Mouse (Mus musculus): Measurements from ENCODE around the gene Zfp874b.
A peak's percentile ranks its signal among the peaks of the same experiment; 100 is the strongest.
"Not testable (repeated sequence)": the region's sequence is repeated elsewhere in the genome, so short reads cannot be mapped to it uniquely, and the experiment has no call there.

The Zfp874b gene

GRCm38 (mm10) chr13:67483625-67484423 is at the start of gene Zfp874b:
Gene Zfp874b, minus strand, starts transcription at chr13:67484258.
- DNase-seq (ENCODE audit: low spot score), result peak; percentile 90

- DNase-seq (ENCODE audit: low spot score), result no peak
These were observed 43.1 kb upstream of the Zfp874b start for GRCm38 (mm10) chr13:67527049-67527730.

- peak; percentile 95 for DNase-seq (ENCODE audit: low spot score)
These were observed 41.8 kb upstream of the Zfp874b start, which contains the start of the genes Gm26965 and Zfp87 for GRCm38 (mm10) chr13:67525753-67526410. Gene Gm26965, minus strand, starts transcription at chr13:67526151. Gene Zfp87, minus strand, starts transcription at chr13:67526177.

GRCm38 (mm10) chr13:67500908-67501307 is 16.9 kb upstream of the Zfp874b start:
- no peak for DNase-seq (ENCODE audit: low spot score)

GRCm38 (mm10) chr13:67500084-67500719 is 16.1 kb upstream of the Zfp874b start, which contains the start of gene Zfp58:
Gene Zfp58, minus strand, starts transcription at chr13:67500555.
- DNase-seq (ENCODE audit: low spot score), result peak; percentile 81

GRCm38 (mm10) chr13:67495631-67496030 is 11.6 kb upstream of the Zfp874b start:
- no peak for DNase-seq (ENCODE audit: low spot score)

- no peak for DNase-seq (ENCODE audit: low spot score)
These were observed 360 bp upstream of the Zfp874b start for GRCm38 (mm10) chr13:67484424-67484811.

- DNase-seq (ENCODE audit: low spot score), result no peak
These were observed 2.5 kb downstream of the Zfp874b start for GRCm38 (mm10) chr13:67481528-67481927.

- no peak for DNase-seq (ENCODE audit: low spot score)
These were observed 14.8 kb downstream of the Zfp874b start for GRCm38 (mm10) chr13:67469274-67469673.

- not testable (repeated sequence) for DNase-seq (ENCODE audit: low spot score)
These were observed 20.4 kb downstream of the Zfp874b start for GRCm38 (mm10) chr13:67463506-67464185.

GRCm38 (mm10) chr13:67452021-67452309 is 32.1 kb downstream of the Zfp874b start:
- DNase-seq (ENCODE audit: low spot score), result no peak

- DNase-seq (ENCODE audit: low spot score), result peak; percentile 88
These were observed 32.7 kb downstream of the Zfp874b start, which contains the start of gene Zfp874a for GRCm38 (mm10) chr13:67451172-67452020. Gene Zfp874a, minus strand, starts transcription at chr13:67451624.

- DNase-seq (ENCODE audit: low spot score), result not testable (repeated sequence)
These were observed 47.0 kb downstream of the Zfp874b start for GRCm38 (mm10) chr13:67437095-67437494.

GRCm38 (mm10) chr13:67428116-67428515 is 55.9 kb downstream of the Zfp874b start:
- no peak for DNase-seq (ENCODE audit: low spot score)

GRCm38 (mm10) chr13:67425699-67426098 is 58.4 kb downstream of the Zfp874b start:
- not testable (repeated sequence) for DNase-seq (ENCODE audit: low spot score)

- DNase-seq (ENCODE audit: low spot score), result not testable (repeated sequence)
These were observed 61.5 kb downstream of the Zfp874b start for GRCm38 (mm10) chr13:67422532-67422931.

Data from T-cell, adult 2 months (primary cell).